Mouse (Mus musculus): ENCODE results near the gene March10. TPM values are rescaled to one million over a fixed set of nuclear protein-coding genes. Genes with fewer than 3 reads are reported as not detected.

The March10 gene
- total RNA-seq, 2 experiments from 2014 or later = 0.20 to 0.89 TPM

DNA sequence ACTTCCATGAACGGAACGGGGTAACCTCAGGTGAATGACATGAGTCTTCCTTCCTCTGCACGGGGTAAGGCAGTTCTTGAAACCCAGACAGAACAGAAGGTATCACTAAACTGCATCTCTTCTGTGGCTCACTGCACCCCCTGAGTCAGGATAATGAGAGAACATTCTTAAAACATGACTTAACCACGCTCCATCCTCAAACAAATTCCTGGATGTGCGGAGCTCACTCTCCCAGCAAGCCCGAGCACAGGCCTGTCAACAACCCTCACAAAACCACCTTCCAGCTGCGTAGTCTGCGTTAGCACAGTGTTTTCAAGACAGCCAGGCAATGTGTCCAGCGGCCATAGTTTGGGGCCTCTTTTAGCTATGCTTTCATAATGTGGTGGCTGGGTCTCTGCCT, 10.7 kb upstream of the March10 start:
- DNase-seq (ENCODE audit: low spot score in 2 of 2) = no peak

DNA sequence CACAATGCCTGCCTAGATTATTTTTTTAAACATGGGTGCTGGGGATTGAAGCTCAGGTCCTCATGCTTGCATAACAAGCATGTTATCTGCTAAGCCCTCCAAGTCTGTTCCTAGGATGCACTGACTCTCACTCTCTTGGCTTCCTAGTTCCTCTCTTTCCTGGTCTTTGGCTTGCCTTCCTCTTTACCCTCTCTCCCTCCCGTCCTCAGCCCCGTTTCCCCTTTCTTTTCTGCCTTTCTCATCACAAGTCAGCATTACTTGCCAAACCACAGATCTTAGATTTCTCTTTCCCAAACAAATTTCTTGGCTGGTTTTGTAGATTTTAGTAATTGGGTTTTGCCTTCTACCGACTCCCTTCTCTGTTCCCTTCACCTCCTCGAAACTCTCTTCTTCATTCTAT, 10.2 kb upstream of the March10 start:
- no peak for DNase-seq (ENCODE audit: low spot score in 2 of 2)

DNA sequence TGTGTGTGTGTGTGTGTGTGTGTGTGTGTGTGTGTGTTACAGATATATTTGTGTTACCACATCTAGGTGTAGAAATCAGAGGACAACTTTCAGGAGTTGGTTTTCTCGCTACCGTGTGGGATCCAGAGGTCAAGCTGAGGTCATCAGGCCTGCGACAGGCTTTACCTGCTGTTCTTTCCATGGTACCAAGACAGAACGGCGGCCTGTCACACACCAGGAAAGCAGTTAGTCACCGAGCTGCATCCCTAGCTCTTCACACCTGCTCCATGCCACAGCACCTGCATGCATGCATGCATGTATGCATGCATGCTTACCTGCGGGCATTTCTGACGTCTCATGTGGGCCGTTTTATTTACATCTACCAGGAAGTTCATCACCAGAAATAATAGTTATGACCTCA, 9.0 kb upstream of the March10 start:
- DNase-seq (ENCODE audit: low spot score in 2 of 2) = no peak

DNA sequence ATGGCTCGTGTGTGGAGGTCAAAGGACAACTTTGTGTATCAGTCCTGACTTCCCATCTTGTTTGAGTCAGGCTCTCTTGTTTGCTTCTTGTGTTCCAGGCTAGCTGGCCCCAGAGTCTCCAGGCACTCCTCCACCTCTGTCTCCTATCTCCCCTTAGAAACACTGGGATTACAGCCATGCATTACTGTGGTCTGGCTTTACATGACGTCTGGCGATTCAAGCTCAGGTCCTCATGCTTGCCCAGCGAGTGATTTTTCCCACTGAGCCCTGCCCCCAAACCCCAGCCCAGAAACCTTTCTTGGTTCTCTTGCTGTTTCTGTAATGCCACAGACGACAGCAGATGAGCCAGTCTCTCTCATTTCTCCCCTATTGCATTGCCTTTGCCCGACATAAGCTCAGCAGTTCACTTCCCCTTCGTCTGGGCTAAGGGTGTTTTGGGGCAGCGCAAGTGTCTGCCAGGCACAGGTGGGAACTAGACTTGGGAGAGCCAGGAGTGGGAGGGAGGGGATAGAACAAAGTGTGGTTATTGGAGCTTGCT, 8.0 kb upstream of the March10 start:
- no peak for DNase-seq (ENCODE audit: low spot score in 2 of 2)

DNA sequence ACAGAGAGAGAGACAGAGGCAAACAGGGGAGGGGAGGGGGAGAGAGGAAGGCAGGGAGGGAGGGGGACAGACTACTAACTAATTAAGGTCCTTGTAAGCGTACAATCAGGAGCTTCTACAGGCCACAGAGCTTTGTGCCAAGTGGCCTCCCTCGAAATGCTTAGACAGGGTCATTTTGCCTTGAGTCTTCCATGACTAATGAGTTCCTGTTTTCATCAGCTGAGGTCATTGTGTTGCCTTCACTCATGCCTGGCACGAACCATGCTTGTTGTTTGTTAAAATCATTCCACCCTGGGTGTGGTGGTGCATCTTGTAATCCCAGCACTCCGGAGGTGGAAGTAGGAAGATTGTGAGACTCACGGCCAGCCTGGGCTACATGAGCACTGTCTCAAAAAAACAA, 3.4 kb upstream of the March10 start:
- no peak for DNase-seq (ENCODE audit: low spot score in 2 of 2)

DNA sequence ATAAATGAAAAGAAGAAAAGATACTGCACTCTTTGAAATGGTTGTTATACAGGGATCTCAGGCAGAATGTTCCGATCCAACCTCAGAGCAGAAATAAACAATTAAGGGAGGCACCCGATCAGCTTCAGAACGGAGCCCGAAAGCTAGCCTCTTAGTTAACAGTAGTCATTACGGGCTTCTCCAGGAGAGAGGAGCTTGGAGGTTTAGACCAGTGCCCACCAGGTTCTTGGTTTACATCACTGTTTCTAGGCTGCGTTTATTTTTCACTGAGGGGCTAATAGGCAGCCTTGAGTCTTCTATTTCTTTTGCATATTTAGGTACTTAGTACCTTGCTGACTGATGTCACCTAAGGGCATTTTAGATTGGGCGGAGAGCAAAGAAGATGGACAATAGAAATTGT, 506 bp upstream of the March10 start:
- DNase-seq (ENCODE audit: low spot score in 2 of 2) = peak in 1 of 2 experiments; percentile 35

DNA sequence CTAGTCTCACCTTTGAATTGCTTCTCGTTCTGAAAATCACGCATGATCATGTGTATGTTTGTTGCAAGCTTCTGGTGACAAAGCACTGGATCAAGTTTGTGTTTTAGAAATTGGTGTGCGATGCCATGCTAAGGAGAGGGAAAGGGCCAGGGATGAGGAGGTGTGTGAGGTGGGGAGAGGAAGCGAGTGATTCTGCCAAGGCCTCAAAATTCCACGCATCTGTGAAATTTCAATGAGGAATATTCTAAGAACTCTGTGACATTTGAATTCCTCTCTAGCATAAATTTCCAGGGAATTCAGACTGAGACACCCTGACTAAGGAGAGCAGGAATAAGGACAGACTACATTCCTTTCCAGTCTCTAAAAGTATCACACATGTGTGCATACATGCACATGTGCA, 1.4 kb downstream of the March10 start:
- DNase-seq (ENCODE audit: low spot score in 2 of 2) = no peak

DNA sequence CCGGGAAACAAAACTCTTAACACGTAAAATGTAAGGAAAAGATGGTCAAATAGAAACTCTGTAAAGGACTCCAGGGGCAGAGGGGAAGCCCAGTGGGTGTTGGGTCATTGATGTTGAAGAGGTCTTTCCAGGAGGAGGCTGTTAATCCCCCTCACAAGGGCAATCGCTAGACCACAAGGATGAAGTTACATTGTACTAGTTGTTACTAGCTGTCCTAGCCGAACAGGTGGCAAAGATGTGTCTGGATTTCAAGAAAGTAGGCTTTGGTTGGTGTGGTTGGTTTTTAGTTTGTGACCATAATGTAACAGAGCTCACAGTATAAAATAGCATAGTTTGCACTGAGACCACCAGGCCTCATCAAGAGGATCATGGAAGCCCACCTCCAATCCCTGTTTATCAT, 3.5 kb downstream of the March10 start:
- DNase-seq (ENCODE audit: low spot score in 2 of 2) = no peak

DNA sequence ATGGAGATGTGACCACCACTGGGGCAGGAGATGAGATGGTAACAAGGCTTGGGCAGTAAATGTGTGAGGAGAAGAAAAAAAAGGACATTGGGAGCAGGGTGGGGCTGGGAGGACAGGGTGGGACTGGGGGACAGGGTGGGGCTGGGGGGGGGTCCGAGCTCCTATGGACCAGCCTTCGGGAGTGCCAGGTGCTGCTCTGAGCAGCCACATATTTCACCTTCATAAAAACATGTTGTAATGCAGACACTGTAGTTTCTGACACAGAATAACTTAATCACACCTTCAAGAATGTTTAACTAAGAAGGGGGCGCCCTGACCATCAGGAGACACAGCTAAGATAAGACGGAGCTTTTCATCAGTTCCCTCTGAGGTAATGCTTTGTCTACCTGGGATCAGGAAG, 4.0 kb downstream of the March10 start:
- DNase-seq (ENCODE audit: low spot score in 2 of 2) = no peak

DNA sequence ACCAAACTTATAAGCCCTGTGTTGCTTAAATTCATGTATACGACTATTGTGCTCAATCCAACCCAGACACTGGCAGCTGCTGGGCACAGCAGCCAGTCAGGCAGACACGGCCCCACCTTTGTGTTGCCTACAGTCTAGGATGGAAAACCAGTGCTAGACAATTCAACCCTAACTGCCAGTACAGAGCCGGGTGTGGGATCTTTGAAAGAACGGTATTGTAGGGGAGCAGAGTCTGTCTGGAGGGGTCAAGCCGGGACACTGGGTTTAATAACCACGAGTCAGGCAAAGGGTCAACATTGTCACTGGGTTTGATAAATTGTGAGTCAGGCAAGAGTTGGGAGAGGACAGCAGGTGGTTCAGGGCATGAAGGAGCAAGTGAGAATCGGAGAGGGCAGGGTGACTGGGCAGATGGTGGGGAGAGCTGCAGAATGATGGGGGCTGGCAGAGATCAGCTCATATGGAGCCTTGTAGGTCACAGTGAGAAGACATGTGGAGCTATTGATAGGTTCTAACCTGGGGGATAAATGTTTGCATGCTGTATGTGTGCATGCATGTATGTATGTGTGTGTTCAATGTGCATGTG, 4.9 kb downstream of the March10 start:
- no peak for DNase-seq (ENCODE audit: low spot score in 2 of 2)

DNA sequence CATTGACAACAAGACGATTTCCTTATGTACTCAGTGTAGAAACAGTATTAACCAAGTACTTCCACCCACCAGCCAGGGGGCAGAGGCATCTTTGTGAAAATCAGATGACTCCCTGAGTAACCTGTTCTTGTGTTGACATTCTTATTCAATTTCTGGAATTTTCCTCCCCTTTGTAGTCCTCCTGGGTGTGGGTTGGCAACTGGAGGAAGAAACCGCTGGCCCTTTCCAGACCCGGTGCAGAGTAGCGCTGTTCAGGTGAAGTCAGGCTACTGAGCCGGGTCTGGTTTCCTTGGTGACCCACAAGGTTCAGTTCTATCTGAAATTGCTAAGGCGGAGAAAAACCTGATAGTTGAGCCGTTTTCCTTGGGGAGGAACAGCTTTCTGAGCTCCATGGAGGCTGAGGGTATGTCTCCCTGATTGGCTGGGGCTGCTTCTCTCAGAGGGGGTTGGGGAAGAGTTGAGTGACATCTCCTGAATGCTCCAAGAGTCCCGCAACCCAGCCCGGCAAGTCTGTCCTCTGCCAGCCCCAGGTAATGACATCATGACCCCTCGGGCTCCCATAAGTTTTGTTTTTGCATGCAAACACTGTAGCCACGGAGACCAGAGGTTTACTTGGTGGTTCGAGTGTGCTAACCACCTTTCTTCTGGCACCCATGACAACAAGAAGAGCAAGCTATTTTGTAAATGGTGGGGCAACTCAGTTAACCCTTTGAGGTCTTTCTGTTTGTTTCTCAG, 6.8 kb downstream of the March10 start:
- no peak for DNase-seq (ENCODE audit: low spot score in 2 of 2)

DNA sequence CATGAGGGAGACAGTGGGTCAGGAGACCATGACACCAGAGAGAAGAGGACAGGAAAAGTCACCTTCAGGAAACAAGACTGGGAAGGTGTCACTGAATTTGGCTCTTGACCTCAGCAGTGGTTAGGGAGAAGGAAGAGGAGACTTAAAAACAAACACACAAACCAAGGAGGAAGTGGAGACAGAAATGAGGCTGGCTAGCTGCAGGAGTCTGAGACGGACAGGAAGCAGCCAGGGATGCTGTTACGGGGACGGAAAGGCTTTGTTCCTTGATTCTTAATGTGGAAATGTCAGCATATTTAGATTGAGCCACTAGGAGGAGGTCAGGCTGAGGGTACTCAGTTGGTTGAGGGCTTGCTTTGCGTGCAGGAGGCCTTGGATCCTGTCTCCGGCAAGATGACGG, 8.9 kb downstream of the March10 start:
- DNase-seq (ENCODE audit: low spot score in 2 of 2) = no peak

DNA sequence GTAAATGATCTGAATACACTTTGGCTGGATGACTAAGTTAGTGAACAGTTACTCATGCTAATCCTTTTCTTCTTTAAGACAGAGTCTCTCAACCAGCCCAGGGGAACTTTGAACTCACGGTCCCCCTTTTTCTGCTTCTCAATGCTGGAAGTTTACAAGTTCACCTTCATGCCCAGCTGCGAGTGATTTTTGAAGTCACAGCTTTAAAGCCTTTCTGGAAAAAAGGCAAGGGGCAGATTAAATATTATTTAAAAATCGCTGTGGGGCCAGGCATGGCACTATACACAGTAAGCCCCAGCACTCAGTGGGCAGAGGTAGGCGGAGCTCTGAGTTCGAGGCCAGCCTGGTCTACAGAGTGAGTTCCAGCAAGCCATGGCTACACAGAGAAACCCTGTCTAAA, 10.3 kb downstream of the March10 start:
- no peak for DNase-seq (ENCODE audit: low spot score in 2 of 2)

DNA sequence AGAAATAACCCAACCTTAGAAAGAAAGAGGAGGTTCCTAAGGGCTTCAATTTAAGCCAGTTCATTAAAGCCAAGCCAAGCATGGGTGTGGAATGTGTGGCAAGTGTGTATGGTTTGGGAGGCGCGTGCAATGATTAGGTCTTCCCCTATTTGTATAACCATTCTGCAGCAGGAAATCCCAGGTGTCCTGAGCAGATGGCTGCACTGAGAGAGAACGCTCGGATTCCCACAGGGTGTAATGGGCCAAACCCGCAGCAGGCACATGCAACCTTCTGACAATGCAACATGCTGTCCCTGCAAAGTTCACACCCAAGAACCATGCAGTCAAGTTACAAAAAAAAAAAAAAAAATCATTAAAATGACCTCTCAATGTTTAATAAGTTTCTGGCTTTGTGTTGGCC, 10.8 kb downstream of the March10 start:
- no peak for DNase-seq (ENCODE audit: low spot score in 2 of 2)

DNA sequence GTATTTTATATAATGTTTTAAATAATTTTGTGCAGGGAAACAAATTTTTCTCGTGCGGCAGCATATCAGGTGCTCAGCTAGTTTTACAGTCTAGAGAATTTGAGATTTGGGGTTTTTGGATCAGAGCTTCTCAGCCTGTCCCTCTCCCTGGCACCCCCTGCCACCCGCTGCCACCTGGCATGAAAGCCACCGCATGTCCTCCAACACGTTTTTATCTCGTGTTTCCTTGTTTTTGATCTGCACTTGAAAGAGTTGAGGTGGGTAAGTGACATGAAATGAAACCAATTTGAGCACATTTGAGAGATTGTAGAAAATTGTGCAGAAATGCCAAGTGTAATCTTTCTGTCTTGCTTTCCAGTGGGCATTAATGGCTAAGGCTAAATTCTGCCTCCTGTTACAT, 11.6 kb downstream of the March10 start:
- no peak for DNase-seq (ENCODE audit: low spot score in 2 of 2)

DNA sequence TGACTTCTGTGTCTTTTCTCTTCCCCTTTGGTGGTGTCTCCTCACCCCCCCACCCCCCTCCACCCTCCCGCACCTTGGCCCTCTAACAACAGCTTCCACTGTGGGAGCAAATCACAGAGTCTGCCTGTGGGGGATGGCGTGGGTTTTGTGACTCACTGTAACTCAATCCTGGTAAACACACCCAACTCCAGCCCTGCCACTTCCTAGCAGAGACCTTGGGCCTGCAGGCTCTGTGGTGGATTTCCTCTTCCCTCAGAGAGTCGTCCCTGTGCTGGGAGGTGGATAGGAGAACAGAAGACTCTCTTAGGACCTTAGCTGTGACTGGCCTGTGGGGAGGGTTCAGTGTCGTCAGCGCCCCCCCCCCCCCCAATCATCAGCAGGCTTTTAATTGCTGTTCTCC, 13.0 kb downstream of the March10 start:
- no peak for DNase-seq (ENCODE audit: low spot score in 2 of 2)

DNA sequence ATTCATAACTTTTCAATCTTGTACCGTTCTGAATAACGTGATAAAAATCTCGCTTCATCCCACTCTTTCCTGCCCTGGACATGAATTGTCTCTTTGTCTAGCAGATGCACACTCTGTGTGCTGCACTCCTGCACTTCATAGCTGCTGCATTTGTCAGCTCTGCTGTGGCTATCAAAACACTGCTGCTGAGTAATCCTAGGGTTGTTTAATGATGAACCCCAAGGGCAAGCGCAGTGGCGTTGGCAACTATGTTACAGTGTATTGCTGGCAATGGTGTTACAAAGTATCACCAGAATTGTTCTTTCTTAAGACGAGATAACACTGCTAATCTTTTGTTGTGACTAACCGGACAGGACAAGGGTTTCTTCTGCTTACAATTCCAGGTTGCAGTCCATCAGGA, 16.7 kb downstream of the March10 start:
- DNase-seq (ENCODE audit: low spot score in 2 of 2) = no peak

DNA sequence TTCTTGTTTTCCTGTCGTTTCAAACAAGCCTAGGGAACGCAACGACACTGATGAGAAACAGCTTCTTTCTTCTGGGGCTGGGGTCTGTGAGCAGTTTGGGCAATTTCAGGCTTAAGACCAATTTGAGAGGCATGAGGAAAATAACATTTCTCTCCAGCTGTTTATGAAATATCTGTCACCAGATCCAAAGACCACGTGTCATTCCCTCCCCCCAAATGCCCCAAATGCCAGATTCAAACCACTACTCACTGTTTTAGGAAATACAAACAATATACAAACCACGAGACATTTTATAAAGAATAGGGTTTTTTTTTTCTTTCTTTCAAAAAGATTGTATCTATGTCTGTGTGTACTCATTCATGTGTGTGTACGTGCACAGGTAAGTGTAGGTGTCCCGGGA, 17.6 kb downstream of the March10 start:
- DNase-seq (ENCODE audit: low spot score in 2 of 2) = no peak

DNA sequence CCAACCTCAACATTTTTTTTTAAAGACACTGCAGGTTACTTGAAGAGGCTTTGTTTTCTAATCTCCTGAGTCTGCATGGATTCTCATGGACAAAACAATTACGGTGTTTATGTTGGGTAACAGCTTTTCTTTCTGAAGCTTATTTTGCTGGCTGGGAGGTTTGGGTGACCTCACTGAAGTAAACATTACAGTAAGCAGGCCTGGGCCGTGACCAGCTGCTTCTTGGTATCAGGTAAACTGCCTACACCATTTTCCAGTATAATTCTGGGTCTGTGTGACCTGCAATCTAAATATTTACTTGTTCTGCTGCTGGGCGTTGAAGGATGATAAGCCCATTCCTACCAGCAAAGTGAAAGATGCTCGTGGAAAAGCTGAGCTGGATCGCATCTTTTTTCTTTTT, 30.1 kb downstream of the March10 start:
- no peak for DNase-seq (ENCODE audit: low spot score in 2 of 2)

DNA sequence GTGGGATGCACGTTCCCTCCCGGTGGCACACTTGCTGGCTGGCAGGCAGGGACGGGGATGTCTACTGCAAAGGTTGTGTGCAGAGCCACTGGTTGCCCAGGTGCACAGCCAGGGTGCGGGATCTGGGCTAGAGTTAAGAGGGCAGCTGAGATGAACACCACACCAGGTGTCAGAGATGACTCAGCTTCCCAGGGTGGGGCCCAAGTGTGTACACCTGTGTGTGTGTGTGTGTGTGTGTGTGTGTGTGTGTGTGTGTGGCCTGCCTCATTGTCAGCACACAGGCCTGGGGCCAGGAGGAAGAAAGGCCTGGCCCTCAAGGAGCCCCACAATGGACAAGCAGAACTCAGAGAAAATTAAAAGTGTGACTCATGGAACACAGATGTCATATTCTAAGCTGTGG, 31.9 kb downstream of the March10 start:
- no peak for DNase-seq (ENCODE audit: low spot score in 2 of 2)

DNA sequence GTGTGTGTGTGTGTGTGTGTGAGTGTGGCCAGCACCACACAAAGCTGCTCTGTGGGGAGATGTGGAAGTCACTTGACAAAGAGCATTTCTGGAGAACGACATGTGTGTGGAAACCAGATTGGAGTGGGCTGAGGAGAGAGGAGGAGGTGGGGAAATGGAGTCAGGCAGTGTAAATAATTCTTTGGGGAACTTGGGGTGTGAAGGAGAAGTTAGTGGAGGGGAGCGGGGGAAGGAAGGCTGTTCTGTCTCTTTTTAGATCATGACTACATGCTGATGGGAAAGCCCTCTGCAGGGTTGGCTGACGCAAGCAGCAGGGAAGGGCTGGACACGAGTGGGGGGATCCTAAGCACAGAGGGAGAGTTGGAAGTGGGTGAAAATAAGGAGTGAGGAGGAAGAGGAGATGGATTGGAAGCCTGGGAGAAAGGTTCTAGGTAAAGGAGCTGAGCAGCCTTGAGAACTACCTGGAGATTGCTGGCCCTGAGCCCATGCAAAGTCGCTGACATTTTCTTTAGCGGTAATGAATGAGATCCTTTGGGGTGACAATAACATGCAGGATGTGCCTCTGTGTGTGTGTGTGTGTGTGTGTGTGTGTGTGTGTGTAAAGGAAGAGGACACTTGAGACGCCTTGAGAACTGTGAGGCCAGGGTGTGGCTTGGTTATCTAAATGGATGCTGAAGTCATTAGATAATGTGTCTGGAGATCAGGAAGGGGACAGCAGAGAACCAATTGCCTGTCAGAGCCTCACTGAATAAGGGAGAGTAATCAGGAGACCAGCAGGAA, 35.7 kb downstream of the March10 start:
- DNase-seq (ENCODE audit: low spot score in 2 of 2) = peak; percentile 69 to 74

DNA sequence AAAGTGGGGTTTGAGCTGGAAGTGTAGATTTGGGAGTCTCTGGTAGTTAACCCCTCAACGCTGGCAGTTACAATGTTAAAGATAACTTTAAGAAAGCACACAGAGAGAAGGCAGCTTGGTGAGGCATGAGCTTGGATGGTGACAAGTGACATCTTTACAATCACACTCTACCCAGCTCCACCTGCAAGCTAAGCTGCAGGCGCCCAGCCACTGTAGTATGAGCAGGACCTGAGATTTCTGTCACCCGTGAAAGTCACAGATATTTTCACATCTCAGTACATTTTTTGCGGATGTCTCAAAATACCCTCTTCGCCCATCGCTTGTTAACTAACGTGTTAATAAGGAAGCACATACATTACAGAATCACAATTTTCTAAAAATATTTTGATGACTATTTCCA, 36.6 kb downstream of the March10 start:
- DNase-seq (ENCODE audit: low spot score in 2 of 2) = no peak

Data from layer of hippocampus, adult 18-20 months (tissue).